Mouse (Mus musculus) forebrain, embryonic 13.5 days (tissue): ENCODE measurements around the gene Krtcap2. TPM values are rescaled to one million over a fixed set of nuclear protein-coding genes. Genes with fewer than 3 reads are reported as not detected.
"Not testable (repeated sequence)": the region's sequence is repeated elsewhere in the genome, so short reads cannot be mapped to it uniquely, and the experiment has no call there.

Source experiments
- ATAC-seq: fragments of 200-750 bp; cut with Nextera tagmentation; 2 replicates; pipeline ENCODE4 v1.8.0; 2017
- H3K27ac ChIP-seq: fragments of 300-500 bp; sonication (generic); 2 replicates; pipeline ENCODE4 v1.5.1; 2015; ENCODE audit warnings: inconsistent platforms, mild to moderate bottlenecking, moderate library complexity
- H3K27me3 ChIP-seq: fragments of 300-500 bp; sonication (generic); 2 replicates; pipeline ENCODE4 v1.6.1; 2015; ENCODE audit warnings: mild to moderate bottlenecking, inconsistent platforms
- H3K36me3 ChIP-seq: fragments of 300-500 bp; sonication (generic); 2 replicates; pipeline ENCODE4 v1.6.1; 2015; ENCODE audit warnings: mild to moderate bottlenecking, inconsistent platforms; ENCODE audit not compliant: poor library complexity, severe bottlenecking
- H3K4me1 ChIP-seq: fragments of 300-500 bp; sonication (generic); 2 replicates; pipeline ENCODE4 v1.6.1; 2015; ENCODE audit warnings: inconsistent platforms
- H3K4me2 ChIP-seq: fragments of 300-500 bp; sonication (generic); 2 replicates; pipeline ENCODE4 v1.6.1; 2015; ENCODE audit warnings: inconsistent platforms, mild to moderate bottlenecking, moderate library complexity
- H3K4me3 ChIP-seq: fragments of 300-500 bp; sonication (generic); 2 replicates; pipeline ENCODE4 v1.5.1; 2015; ENCODE audit warnings: mild to moderate bottlenecking, inconsistent platforms
- H3K9ac ChIP-seq: fragments of 300-500 bp; sonication (generic); 2 replicates; pipeline ENCODE4 v1.6.1; 2015; ENCODE audit warnings: mild to moderate bottlenecking, inconsistent platforms
- H3K9me3 ChIP-seq: fragments of 300-500 bp; sonication (generic); replicated peaks from 2 replicates; pipeline ENCODE4 v1.6.1; 2016; ENCODE audit warnings: inconsistent platforms
- WGBS: fragments of 180-500 bp; shearing (Covaris S2); methylation state at CpG from one replicate; pipeline ENCODE4 v1.1.7; 2015; 5-methylcytosine and 5-hydroxymethylcytosine counted together
- polyA plus RNA-seq: library from polyadenylated mRNA; unstranded; fragments of >200 nt; fragmentation: Nextera tagmentation; extraction: Ambion mirVana; gene quantifications from 2 replicates; pipeline ENCODE4 v1.2.1, GENCODE M21; 2015

The Krtcap2 gene
- polyA plus RNA-seq, 1 experiment from 2014 or later = 237 TPM

DNA sequence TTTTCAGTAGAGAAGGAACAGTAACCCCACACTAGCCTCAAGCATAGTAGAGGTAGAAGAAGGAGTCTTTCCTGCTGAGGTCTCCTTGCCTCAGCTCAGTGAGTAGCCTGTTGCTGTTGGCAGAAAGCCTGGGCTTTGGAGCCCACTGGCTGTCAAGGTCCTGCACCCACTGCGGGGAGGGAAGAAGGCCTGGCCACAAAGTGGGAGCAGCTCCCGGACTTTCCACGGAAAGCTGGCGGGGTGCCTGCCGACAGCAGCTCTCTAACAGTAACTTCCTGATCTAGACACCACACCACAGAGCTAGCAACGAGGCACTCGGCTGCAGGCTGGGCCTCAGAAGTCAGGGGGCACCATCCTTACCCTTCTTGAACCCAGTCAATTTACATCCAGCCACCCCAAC lies 35.0 kb upstream of the Krtcap2 start:
- peaks cover 52% of the 10 kb centered on the region for H3K36me3 ChIP-seq
- no peaks in the 10 kb centered on the region for H3K9me3 ChIP-seq
- H3K4me3 ChIP-seq = no peak overlapping the region
- H3K27ac ChIP-seq = no peak overlapping the region
- WGBS = 88% methylated on average over 7 of the region's 7 CpGs
- H3K4me2 ChIP-seq = no peak overlapping the region
- H3K4me1 ChIP-seq = peaks cover 23% of the 10 kb centered on the region
- H3K27me3 ChIP-seq = no peaks in the 10 kb centered on the region
- no peak for ATAC-seq
- no peak overlapping the region for H3K9ac ChIP-seq

DNA sequence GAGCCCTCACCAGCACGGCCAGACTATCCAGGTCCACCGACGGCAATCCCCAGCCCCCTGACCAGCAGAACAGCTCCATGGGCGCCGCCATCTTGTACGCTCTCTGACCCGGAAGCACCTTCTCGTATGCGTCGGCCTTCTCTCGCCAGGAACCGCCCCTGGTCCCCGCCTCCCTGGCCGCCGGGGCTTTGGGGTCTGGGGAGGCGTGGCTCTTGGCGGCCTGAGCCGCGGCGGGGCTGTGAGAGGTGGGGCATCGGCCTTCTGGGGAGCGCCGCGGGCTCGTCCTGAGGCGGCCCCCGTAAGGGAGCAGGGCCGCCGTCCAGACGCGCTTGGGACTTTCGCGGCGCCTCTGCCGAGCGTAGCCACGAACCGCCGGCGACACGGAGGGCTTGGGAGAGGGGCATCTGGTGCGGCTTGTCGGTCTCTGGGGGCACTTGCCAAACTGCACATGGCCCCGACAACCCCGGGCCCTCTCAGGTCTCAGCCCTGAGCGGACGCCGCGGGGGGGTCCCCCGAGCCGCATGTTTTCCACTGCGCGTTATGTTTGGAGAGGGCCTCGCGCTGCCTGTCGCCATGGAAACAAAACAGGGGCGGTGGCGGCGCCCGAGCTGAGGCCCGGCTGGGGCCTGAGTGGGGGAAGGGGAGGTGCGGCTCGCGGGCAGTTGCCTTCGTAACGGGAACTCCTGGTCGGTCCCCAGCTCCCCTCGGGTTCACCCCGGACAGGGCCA lies 31.8 kb upstream of the Krtcap2 start:
- Histone ChIP-seq H3K9me3 (no peaks in the 10 kb centered on the region), H3K36me3 (peaks cover 32% of the 10 kb centered on the region), H3K27ac (peak overlapping the region; percentile 97), H3K9ac (peak overlapping the region; percentile 76), H3K4me2 (peak overlapping the region; percentile 70), H3K4me1 (peaks cover 50% of the 10 kb centered on the region), H3K4me3 (peak overlapping the region; percentile 72), H3K27me3 (no peaks in the 10 kb centered on the region)
- WGBS = under 1% methylated on average over 63 of the region's 69 CpGs
- peak; percentile 86 for ATAC-seq

DNA sequence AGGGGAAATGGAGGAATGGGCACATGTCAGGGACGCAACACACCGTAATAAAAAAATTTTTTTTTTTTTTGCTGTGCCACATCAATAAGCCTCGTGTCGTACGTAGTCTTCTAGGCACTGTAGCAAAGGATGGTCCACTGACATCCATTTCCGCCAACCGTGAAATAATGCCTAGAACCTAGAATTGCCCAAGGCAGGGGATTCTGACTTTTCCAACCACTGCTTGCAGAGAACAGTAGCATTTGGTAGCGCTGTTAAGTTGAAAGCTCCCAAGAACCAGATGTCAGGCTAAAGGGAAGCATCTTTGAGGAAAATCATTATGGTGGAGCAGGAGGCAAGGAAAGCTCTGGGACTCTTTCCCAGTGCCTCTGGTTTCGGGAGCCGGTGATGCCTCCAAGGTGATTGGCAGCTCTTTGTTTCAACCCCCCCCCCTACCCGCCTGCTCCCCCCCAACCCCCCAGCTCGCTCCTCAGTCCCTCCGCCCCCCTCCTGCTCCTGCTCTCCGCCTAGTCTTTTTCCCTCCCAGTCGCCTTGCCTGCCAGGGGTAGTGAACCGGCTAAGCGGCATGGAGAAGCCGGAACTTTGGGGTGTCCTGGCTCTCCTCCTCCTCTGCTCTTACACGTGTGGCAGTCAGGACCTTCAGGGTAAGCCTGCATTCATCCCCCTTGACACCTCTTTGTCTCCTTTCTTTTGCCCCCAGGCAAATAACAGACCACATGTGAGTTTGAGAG lies 30.9 kb upstream of the Krtcap2 start, which contains the start of gene Thbs3:
Thbs3 (plus strand) TSS at position 500 of the 731 bp plus-strand sequence.
- ATAC-seq = peak; percentile 11
- Histone ChIP-seq H3K36me3 (peaks cover 28% of the 10 kb centered on the region), H3K4me2 (peak within 1 kb of the TSS; percentile 70), H3K9ac (peak within 1 kb of the TSS; percentile 76), H3K4me1 (peaks cover 57% of the 10 kb centered on the region), H3K27me3 (no peaks in the 10 kb centered on the region), H3K4me3 (peak within 1 kb of the TSS; percentile 72), H3K9me3 (no peaks in the 10 kb centered on the region), H3K27ac (peak within 1 kb of the TSS; percentile 97)
- WGBS = under 1% methylated on average over 18 of the region's 19 CpGs

DNA sequence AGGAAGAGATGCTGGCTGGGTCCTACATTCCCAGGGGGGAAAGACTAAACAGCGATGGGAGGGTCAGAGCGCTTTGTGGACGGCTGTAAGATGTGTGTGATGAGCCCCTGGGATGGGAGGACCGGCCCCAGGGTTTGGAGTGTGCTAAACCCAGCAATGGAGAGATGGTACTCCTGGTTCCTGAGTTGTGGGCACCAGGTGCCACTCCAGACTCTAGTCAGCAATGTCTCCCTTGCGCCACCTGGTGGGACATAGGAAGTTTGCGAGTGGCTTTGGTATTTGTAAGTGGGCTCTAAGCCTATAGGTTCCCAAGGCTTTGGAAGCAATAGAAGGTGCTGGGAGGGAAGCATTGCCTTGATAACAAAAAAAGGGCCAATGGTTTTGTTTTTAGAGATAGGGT lies 29.9 kb upstream of the Krtcap2 start:
- peak overlapping the region; percentile 76 for H3K9ac ChIP-seq
- H3K27ac ChIP-seq = peak overlapping the region; percentile 97
- no peaks in the 10 kb centered on the region for H3K9me3 ChIP-seq
- peaks cover 62% of the 10 kb centered on the region for H3K4me1 ChIP-seq
- H3K4me2 ChIP-seq = peak overlapping the region; percentile 70
- H3K4me3 ChIP-seq = peak overlapping the region; percentile 72
- ATAC-seq = peak; percentile 39
- H3K36me3 ChIP-seq = peaks cover 23% of the 10 kb centered on the region; the same call in 1 of the 2 replicates
- 0% methylated on average over 6 of the region's 6 CpGs for WGBS
- H3K27me3 ChIP-seq = no peaks in the 10 kb centered on the region

DNA sequence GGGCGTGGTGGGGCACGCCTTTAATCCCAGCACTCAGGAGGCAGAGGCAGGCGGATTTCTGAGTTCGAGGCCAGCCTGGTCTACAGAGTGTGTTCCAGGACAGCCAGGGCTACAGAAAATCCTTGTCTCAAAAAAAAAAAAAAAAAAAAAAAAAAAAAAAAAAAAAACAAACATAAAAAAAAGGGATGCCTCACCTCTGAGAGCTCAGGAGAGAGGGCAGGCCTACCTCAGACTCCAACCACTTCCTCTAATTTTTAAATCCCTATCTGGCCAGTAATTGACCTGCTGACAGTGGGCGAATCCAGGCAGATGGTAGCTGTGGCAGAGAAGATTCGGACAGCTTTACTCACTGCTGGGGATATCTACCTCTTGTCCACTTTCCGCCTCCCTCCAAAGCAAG lies 29.4 kb upstream of the Krtcap2 start:
- Histone ChIP-seq H3K9ac (peak overlapping the region; percentile 76; the same call in 1 of the 2 replicates), H3K4me3 (0 out of 2 replicates have a peak overlapping the region, but pooled peaks have one; percentile 72), H3K4me1 (peaks cover 68% of the 10 kb centered on the region), H3K4me2 (peak overlapping the region; percentile 70; the same call in 1 of the 2 replicates), H3K27ac (peak overlapping the region; percentile 97; the same call in 1 of the 2 replicates), H3K36me3 (peaks cover 25% of the 10 kb centered on the region)
- ATAC-seq, H3K27me3 ChIP-seq, H3K9me3 ChIP-seq: not testable (repeated sequence)
- 69% methylated on average over 7 of the region's 7 CpGs for WGBS

DNA sequence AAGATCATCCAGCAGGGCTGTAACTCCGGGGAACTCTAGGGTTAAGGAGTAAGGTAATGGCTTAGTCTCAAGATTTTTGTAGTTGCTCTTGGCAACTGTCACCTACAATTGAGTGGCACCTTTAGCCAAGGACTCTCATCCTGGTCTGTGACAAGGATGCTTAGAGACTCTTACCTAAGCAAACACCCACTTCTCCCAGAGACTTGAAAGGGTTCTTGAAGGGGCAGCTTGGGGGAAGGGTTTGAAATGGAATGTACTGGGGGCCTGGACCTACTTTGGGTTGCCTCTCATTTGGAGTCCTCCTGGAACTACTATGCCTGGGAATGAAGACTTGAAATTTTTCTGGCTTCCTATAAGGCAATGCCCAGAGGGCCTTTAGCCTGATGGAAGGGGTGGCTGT lies 27.5 kb upstream of the Krtcap2 start:
- Histone ChIP-seq H3K27ac (0 out of 2 replicates have a peak overlapping the region, but pooled peaks have one; percentile 1), H3K9ac (peak overlapping the region; percentile 43; the same call in 1 of the 2 replicates), H3K4me1 (peaks cover 68% of the 10 kb centered on the region), H3K4me2 (no peak overlapping the region), H3K27me3 (no peaks in the 10 kb centered on the region), H3K4me3 (no peak overlapping the region), H3K9me3 (no peaks in the 10 kb centered on the region), H3K36me3 (peaks cover 40% of the 10 kb centered on the region)
- no peak for ATAC-seq
- WGBS = 70% methylated on average over 1 of the region's 1 CpGs

DNA sequence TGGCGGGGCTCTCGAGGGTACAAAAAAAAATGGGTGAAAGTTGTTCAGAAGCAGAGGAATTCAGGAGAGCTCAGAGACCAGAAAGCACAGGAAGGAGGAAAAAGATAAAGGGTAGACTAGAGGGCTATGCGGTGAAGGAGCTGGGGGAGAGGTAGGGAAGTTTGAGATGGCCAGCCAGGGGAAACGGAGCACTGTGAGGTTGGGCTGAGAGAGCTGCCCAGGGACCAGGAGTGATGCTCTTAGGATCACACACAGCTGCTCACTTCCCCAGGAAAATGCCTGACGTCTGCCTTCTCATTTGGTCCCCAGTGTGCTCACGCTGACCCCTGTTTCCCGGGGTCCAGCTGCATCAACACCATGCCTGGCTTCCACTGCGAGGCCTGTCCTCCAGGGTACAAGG lies 26.2 kb upstream of the Krtcap2 start:
- Histone ChIP-seq H3K4me1 (peaks cover 79% of the 10 kb centered on the region), H3K9me3 (no peaks in the 10 kb centered on the region), H3K9ac (peak overlapping the region; percentile 26; the same call in 1 of the 2 replicates), H3K4me2 (no peak overlapping the region), H3K4me3 (no peak overlapping the region), H3K27ac (peak overlapping the region; percentile 16), H3K36me3 (peaks cover 53% of the 10 kb centered on the region), H3K27me3 (no peaks in the 10 kb centered on the region)
- 59% methylated on average over 8 of the region's 8 CpGs for WGBS
- ATAC-seq = no peak

DNA sequence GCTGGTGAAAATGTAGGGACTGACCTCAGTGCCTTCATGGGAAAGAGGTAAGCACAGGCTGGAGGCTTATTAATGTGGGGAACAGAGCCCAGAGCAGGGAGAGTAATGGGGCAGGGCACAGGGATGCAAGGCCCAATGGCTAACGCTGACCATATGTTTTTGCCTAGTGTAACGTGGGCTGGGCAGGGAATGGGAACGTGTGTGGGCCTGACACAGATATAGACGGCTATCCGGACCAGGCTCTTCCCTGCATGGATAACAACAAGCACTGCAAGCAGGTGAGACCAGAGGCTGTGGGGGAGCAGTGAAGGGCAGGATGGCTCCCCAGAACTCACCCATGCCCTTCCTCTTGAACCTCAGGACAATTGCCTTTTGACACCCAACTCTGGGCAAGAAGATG lies 24.6 kb upstream of the Krtcap2 start:
- H3K27me3 ChIP-seq = no peaks in the 10 kb centered on the region
- WGBS = 65% methylated on average over 5 of the region's 5 CpGs
- no peak overlapping the region for H3K9ac ChIP-seq
- no peaks in the 10 kb centered on the region for H3K9me3 ChIP-seq
- peak overlapping the region; percentile 57 for H3K27ac ChIP-seq
- ATAC-seq = no peak
- peaks cover 60% of the 10 kb centered on the region for H3K36me3 ChIP-seq
- H3K4me3 ChIP-seq = no peak overlapping the region
- H3K4me2 ChIP-seq = peak overlapping the region; percentile 5; the same call in 1 of the 2 replicates
- H3K4me1 ChIP-seq = peaks cover 79% of the 10 kb centered on the region

DNA sequence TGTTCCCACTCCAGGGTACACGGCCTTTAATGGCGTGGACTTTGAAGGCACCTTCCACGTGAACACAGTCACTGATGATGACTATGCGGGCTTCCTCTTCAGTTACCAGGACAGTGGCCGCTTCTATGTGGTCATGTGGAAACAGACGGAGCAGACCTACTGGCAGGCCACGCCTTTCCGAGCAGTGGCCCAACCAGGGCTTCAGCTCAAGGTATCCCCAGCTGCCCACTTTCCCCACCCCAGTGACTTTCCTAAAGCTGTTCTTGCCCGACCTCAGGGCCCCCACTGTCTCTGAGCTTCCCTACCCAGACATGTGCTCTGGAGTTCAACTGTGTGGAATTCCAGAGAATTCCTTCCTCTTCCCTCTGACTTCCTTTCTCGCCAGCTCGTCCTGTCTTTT lies 21.0 kb upstream of the Krtcap2 start:
- peak overlapping the region; percentile 70 for H3K4me3 ChIP-seq
- H3K36me3 ChIP-seq = peaks cover 46% of the 10 kb centered on the region
- peak overlapping the region; percentile 77 for H3K4me2 ChIP-seq
- H3K4me1 ChIP-seq = peaks cover 78% of the 10 kb centered on the region
- no peaks in the 10 kb centered on the region for H3K27me3 ChIP-seq
- H3K27ac ChIP-seq = peak overlapping the region; percentile 95
- ATAC-seq = no peak
- peak overlapping the region; percentile 87 for H3K9ac ChIP-seq
- no peaks in the 10 kb centered on the region for H3K9me3 ChIP-seq
- 23% methylated on average over 11 of the region's 11 CpGs for WGBS

DNA sequence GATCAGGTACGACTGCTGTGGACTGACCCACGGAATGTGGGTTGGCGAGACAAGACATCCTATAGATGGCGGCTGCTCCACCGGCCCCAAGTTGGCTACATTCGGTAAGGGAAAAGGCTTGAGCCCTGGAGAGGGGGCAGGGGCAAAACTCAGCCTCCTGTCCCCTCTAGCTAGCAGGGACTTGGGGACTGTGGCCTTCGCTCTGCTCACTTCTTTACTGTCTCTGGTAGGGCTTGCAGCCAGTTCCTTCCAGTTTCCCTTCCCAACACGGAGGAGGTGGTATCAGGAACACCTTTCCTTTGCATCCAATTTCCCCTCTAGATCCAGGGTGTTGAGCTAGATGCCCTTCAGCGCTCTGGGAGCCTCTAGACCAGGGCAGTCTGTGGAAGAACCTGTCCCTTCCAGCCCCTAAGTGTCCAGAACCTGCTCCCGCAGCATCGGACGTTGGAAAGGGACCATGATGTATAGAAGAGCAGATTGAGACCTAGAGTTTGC lies 20.4 kb upstream of the Krtcap2 start:
- Histone ChIP-seq H3K4me2 (peak overlapping the region; percentile 77), H3K27ac (peak overlapping the region; percentile 95), H3K9me3 (no peaks in the 10 kb centered on the region), H3K27me3 (no peaks in the 10 kb centered on the region), H3K4me3 (peak overlapping the region; percentile 70), H3K9ac (peak overlapping the region; percentile 87), H3K4me1 (peaks cover 74% of the 10 kb centered on the region), H3K36me3 (peaks cover 42% of the 10 kb centered on the region)
- no peak for ATAC-seq
- WGBS = 4% methylated on average over 12 of the region's 12 CpGs

DNA sequence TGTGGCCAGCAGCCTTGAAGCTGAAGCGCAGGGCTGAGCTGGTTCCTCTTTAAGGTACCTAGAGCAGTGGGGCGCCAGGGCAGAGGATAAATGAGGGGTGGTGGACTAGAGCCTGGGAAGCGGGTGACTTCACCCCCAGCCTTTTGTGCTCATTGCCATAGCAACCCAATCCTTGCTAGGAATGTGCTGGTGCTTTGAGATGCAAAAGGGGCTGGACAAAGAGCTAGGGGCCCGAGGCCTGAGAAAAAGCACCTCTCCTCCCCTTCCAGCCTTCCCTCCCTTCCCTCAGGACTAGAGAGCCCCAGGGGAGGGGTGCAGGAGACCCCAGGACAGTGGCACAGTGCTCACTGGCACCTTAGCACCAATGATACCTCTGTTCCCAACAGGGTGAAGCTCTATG lies 19.8 kb upstream of the Krtcap2 start:
- ATAC-seq = peak; percentile 69
- WGBS = 0% methylated on average over 4 of the region's 4 CpGs
- peak overlapping the region; percentile 87 for H3K9ac ChIP-seq

DNA sequence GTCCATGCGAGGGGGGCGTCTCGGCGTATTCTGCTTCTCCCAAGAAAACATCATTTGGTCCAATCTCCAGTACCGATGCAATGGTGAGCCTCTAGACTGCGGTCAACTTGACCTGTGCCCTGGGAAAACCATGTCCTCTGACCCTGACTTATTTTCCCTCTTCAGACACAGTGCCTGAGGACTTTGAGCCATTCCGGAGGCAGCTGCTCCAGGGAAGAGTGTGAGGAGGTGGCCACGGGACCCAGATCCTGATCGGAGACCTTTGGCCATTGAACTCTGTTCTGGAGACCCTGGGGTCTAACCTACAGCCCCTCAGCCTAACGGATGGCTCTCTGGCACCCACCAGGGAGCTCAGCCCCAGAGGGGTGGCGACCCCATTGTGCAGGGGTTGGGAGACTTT lies 19.4 kb upstream of the Krtcap2 start:
- WGBS = 2% methylated on average over 11 of the region's 11 CpGs

More for the DNA sequence above, 19.8 kb upstream of the Krtcap2 start:
- H3K4me1 ChIP-seq = peaks cover 72% of the 10 kb centered on the region
- peak overlapping the region; percentile 70 for H3K4me3 ChIP-seq
- peak overlapping the region; percentile 95 for H3K27ac ChIP-seq
- no peaks in the 10 kb centered on the region for H3K27me3 ChIP-seq
- peaks cover 40% of the 10 kb centered on the region for H3K36me3 ChIP-seq
- no peaks in the 10 kb centered on the region for H3K9me3 ChIP-seq
- peak overlapping the region; percentile 77 for H3K4me2 ChIP-seq

More for the DNA sequence above, 19.4 kb upstream of the Krtcap2 start:
- peaks cover 35% of the 10 kb centered on the region for H3K36me3 ChIP-seq
- peaks cover 68% of the 10 kb centered on the region for H3K4me1 ChIP-seq
- peak overlapping the region; percentile 70 for H3K4me3 ChIP-seq
- H3K27ac ChIP-seq = peak overlapping the region; percentile 95
- no peaks in the 10 kb centered on the region for H3K9me3 ChIP-seq
- peak overlapping the region; percentile 87 for H3K9ac ChIP-seq
- H3K4me2 ChIP-seq = peak overlapping the region; percentile 77
- H3K27me3 ChIP-seq = no peaks in the 10 kb centered on the region
- no peak for ATAC-seq
